Mouse (Mus musculus): ENCODE measurements around the gene Ttc25.
"Not testable (repeated sequence)": the region's sequence is repeated elsewhere in the genome, so short reads cannot be mapped to it uniquely, and the experiment has no call there.

Gene Ttc25

GRCm38 (mm10) chr11:100570430-100571201, 25.2 kb downstream of the Ttc25 start:
- no peak for DNase-seq (ENCODE audit: extremely low read depth, low read depth)

GRCm38 (mm10) chr11:100571202-100571567, 25.8 kb downstream of the Ttc25 start:
- no peak for DNase-seq (ENCODE audit: extremely low read depth, low read depth)

GRCm38 (mm10) chr11:100574188-100574587, 28.8 kb downstream of the Ttc25 start:
- DNase-seq (ENCODE audit: extremely low read depth, low read depth), result no peak

GRCm38 (mm10) chr11:100574708-100575483, 29.5 kb downstream of the Ttc25 start, which contains the start of gene Cnp:
Gene Cnp, plus strand, starts transcription at chr11:100574904.
- peak; percentile 33 for DNase-seq (ENCODE audit: extremely low read depth, low read depth)

- DNase-seq (ENCODE audit: extremely low read depth, low read depth), result no peak
Observed at GRCm38 (mm10) chr11:100575484-100575855, 30.1 kb downstream of the Ttc25 start.

- DNase-seq (ENCODE audit: extremely low read depth, low read depth), result no peak
Observed at GRCm38 (mm10) chr11:100576256-100576655, 30.8 kb downstream of the Ttc25 start.

GRCm38 (mm10) chr11:100577852-100578599, 32.6 kb downstream of the Ttc25 start:
- DNase-seq (ENCODE audit: extremely low read depth, low read depth), result no peak

- DNase-seq (ENCODE audit: extremely low read depth, low read depth), result no peak
Observed at GRCm38 (mm10) chr11:100579116-100579799, 33.9 kb downstream of the Ttc25 start.

- DNase-seq (ENCODE audit: extremely low read depth, low read depth), result no peak
Observed at GRCm38 (mm10) chr11:100580275-100580674, 34.9 kb downstream of the Ttc25 start.

- peak; percentile 43 for DNase-seq (ENCODE audit: extremely low read depth, low read depth)
Observed at GRCm38 (mm10) chr11:100581756-100582155, 36.3 kb downstream of the Ttc25 start.

- not testable (repeated sequence) for DNase-seq (ENCODE audit: extremely low read depth, low read depth)
Observed at GRCm38 (mm10) chr11:100582413-100582812, 37.0 kb downstream of the Ttc25 start.

- no peak for DNase-seq (ENCODE audit: extremely low read depth, low read depth)
Observed at GRCm38 (mm10) chr11:100582836-100583235, 37.4 kb downstream of the Ttc25 start.

GRCm38 (mm10) chr11:100584561-100584961, 39.2 kb downstream of the Ttc25 start:
- no peak for DNase-seq (ENCODE audit: extremely low read depth, low read depth)

- DNase-seq (ENCODE audit: extremely low read depth, low read depth), result no peak
Observed at GRCm38 (mm10) chr11:100585148-100585547, 39.7 kb downstream of the Ttc25 start.

- no peak for DNase-seq (ENCODE audit: extremely low read depth, low read depth)
Observed at GRCm38 (mm10) chr11:100588462-100588861, 43.1 kb downstream of the Ttc25 start.

- no peak for DNase-seq (ENCODE audit: extremely low read depth, low read depth)
Observed at GRCm38 (mm10) chr11:100592346-100593046, 47.1 kb downstream of the Ttc25 start.

- DNase-seq (ENCODE audit: extremely low read depth, low read depth), result no peak
Observed at GRCm38 (mm10) chr11:100594608-100595007, 49.2 kb downstream of the Ttc25 start.

- no peak for DNase-seq (ENCODE audit: extremely low read depth, low read depth)
Observed at GRCm38 (mm10) chr11:100595533-100595932, 50.1 kb downstream of the Ttc25 start.

- DNase-seq (ENCODE audit: extremely low read depth, low read depth), result no peak
Observed at GRCm38 (mm10) chr11:100598074-100598473, 52.7 kb downstream of the Ttc25 start.

- no peak for DNase-seq (ENCODE audit: extremely low read depth, low read depth)
Observed at GRCm38 (mm10) chr11:100601372-100601771, 56.0 kb downstream of the Ttc25 start.

- no peak for DNase-seq (ENCODE audit: extremely low read depth, low read depth)
Observed at GRCm38 (mm10) chr11:100603155-100603554, 57.7 kb downstream of the Ttc25 start.

Measured in MEL-GATA-1-ER (cell line).